Mouse (Mus musculus): ENCODE measurements at regions not wholly inside any gene's neighbourhood (a gene's known extent, or its start where the extent isn't known, plus 50 kb on each side); places are given as distances from the start of the nearest gene placed in this dataset.
"Not testable (repeated sequence)": the region's sequence is repeated elsewhere in the genome, so short reads cannot be mapped to it uniquely, and the experiment has no call there.

GRCm38 (mm10) chr10:96240591-96240990 lies 104.2 kb downstream of the Gm5426 start:
- no peak for DNase-seq (ENCODE audit: low spot score in 2 of 2)

GRCm38 (mm10) chr10:96253671-96254070 lies 117.3 kb downstream of the Gm5426 start:
- DNase-seq (ENCODE audit: low spot score in 2 of 2): no peak

- no peak for DNase-seq (ENCODE audit: low spot score in 2 of 2)
Observed at GRCm38 (mm10) chr10:96254250-96254862, 118.0 kb downstream of the Gm5426 start.

DNA sequence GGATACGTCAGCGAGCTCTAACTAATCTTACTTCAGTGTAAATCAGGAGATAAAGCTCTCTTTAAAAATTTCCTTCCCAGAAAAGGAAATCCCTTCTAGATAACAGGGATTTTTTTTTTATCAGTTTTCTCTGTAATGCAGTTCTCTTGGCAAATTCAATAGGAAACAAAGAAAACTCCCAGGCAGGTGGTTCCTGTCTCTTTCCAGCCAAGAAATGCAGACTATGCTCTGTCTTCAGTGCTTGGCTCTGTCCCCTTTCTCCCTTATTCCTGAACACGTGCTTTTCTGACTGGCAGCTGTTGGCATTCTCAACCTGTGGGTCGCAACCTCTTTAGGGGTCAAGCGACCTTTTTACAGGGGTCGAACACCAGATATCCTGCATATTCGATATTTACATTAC lies 121.5 kb downstream of the Gm5426 start:
- no peak for DNase-seq (ENCODE audit: low spot score in 2 of 2)

GRCm38 (mm10) chr10:96259242-96259641 lies 122.8 kb downstream of the Gm5426 start:
- DNase-seq (ENCODE audit: low spot score in 2 of 2): no peak

- no peak for DNase-seq (ENCODE audit: low spot score in 2 of 2)
Observed at GRCm38 (mm10) chr10:96259648-96260047, 123.2 kb downstream of the Gm5426 start.

- no peak for DNase-seq (ENCODE audit: low spot score in 2 of 2)
Observed at GRCm38 (mm10) chr10:96263544-96263943, 127.1 kb downstream of the Gm5426 start.

- DNase-seq (ENCODE audit: low spot score in 2 of 2): no peak
Observed at GRCm38 (mm10) chr10:96264433-96264832, 128.0 kb downstream of the Gm5426 start.

DNA sequence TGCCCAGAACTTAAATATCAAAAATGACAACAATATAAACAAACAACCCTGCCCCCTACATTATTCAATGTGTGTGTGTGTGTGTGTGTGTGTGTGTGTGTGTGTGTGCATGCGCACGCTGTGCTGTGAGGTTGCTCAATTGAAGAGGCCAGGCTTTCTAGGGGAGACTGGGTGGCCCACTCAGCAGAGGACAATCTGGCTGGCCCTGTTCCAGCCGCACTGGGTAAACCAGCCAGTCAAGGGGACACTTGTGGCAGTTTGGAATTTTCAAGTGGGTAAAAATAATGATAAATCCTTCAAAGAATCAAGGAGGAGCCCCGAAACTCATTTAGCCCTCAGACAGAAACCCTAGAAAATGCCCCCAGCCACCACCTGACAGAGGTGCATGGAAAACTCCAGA lies 128.5 kb downstream of the Gm5426 start:
- DNase-seq (ENCODE audit: low spot score in 2 of 2): no peak

DNA sequence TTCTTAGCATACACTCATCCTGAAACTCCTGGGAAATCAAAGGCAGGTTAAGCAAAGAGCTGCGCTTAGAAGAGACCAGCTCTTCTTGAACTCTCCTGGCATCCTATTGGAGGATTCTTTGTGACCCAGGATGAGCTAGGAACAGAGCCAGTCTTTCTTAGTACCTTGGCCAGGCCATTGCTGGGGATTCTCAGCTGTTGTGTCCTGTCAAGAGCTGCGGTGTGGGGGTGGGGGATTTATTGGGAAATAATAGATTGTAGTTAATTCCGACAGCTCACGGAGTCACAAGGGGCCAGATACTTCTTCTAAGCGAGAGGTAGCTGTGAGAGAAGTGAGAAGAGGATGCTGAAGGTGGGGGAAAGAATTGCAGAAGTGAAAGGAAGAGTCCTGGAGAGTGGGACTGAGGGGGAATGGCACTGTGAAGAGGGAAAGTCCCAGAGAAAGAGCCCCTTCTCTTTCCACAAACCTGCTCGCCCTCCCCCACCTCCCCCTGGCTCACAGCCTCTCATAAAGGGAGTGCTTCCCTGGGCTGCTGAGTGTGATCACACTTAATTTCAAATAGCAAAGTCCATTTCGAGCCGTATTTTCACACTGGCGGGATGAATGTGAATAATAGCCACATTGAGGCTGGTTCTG lies 129.8 kb downstream of the Gm5426 start:
- no peak for DNase-seq (ENCODE audit: low spot score in 2 of 2)

DNA sequence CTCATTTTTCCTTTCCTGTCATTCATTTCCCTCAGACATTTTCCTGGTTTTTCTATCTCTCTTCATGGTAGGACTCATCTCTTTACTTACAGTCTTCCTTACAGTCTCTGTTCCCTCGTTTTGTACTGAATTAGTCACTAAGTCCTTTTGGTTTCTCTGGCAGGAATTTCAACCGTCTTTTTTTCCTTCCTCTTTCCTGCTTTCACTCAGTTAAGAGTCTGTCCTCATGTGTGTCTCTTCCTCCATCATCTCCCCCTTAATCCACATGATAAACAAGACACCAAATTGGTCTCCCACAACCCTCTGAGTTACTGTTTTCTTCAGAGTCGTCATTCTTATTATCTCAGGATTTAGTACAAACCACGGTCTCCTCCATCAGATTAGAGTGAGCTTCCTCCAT lies 131.2 kb downstream of the Gm5426 start:
- DNase-seq (ENCODE audit: low spot score in 2 of 2): no peak

GRCm38 (mm10) chr10:96273607-96274365 lies 137.4 kb downstream of the Gm5426 start:
- no peak for DNase-seq (ENCODE audit: low spot score in 2 of 2)

DNA sequence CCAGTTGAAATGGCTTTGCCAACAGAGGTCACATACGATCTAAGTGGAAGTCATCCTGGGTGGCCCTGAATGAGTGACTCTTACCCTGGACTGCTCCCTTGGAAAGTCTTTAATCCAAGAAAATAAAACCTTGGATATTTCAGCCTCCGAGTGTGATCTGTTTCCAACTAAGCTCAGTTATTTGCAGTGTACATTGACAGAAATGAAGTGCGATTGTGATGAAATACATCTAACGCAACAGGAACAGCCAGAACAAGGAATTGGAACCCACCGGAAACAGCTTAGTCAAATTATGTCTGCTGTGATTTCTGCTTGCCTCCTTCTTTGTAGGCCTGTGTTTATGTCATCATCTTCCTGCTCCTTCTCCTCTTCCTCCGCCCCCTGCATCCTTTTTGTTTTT lies 143.7 kb downstream of the Gm5426 start:
- DNase-seq (ENCODE audit: low spot score in 2 of 2): no peak

GRCm38 (mm10) chr10:96285407-96286093 lies 149.1 kb downstream of the Gm5426 start:
- no peak for DNase-seq (ENCODE audit: low spot score in 2 of 2)

GRCm38 (mm10) chr10:96286094-96286485 lies 149.7 kb downstream of the Gm5426 start:
- no peak for DNase-seq (ENCODE audit: low spot score in 2 of 2)

- DNase-seq (ENCODE audit: low spot score in 2 of 2): not testable (repeated sequence)
Observed at GRCm38 (mm10) chr10:96289005-96289404, 152.6 kb downstream of the Gm5426 start.

- DNase-seq (ENCODE audit: low spot score in 2 of 2): no peak
Observed at GRCm38 (mm10) chr10:96293622-96294021, 157.2 kb downstream of the Gm5426 start.

GRCm38 (mm10) chr10:96294666-96295065 lies 158.3 kb downstream of the Gm5426 start:
- no peak for DNase-seq (ENCODE audit: low spot score in 2 of 2)

- peak; percentile 15 to 17 for DNase-seq (ENCODE audit: low spot score in 2 of 2)
Observed at GRCm38 (mm10) chr10:96297658-96298057, 161.3 kb downstream of the Gm5426 start.

GRCm38 (mm10) chr10:96298566-96298965 lies 162.2 kb downstream of the Gm5426 start:
- DNase-seq (ENCODE audit: low spot score in 2 of 2): no peak

- no peak for DNase-seq (ENCODE audit: low spot score in 2 of 2)
Observed at GRCm38 (mm10) chr10:96305701-96306100, 169.3 kb downstream of the Gm5426 start.
